Mouse (Mus musculus) left cerebral cortex, adult 9 months (tissue): ENCODE measurements around the gene Gm9970.

Experiments used
- DNase-seq, 2 experiments: peaks; one replicate each; pipeline ENCODE4 v3.0.0; 2022; ENCODE audit warnings: low spot score in 2 of 2

Gene Gm9970

DNA sequence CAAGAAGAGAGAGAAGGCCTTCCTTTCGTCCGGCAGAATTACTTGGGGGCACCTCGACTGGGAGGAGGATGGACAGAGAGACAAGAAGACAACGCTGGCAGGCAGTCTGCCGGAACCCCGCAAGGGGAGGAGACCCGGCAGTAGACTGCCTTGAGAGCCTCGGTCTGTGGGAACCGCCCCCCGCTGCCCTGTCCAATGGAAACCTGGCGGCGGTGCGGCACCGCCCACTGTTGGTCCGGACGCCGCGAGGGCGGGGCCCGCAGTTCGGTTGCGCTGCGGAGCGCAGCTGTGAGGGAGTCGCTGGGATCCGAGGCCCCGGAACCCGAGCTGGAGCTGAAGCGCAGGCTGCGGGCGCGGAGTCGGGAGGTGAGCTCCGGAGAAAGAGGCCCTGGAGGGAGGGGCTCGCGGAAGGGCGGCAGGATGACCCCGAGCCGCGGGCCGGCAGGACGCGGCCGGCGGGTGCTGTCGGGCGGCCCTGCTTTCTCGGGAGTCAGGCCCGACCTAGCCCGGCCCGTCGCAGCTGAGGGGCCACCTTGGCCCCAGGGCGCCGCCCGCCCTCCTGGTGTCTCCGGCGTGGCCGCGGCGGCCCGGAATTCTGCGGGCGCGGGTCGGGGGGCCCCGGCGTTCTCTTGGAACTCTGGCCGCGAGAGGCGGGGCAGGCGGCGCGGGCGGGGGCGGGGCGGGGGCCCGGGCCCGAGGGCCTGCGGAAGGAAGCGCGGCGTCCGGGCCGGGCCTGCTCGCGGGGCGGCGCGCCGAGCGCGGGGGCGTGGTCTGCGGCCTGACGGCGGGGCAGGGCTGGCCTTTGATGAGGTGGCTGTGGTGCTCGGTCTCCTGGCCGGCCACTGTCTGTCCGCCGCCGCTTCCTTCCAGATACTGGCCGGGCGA, at the start of gene Gm9970, which contains the start of gene Nrbp1:
Gene Gm9970, minus strand, starts transcription at position 596 of the 885 bp plus-strand sequence.
Gene Nrbp1, plus strand, starts transcription at position 228 of the 885 bp plus-strand sequence.
- DNase-seq, result peak; percentile 87 to 93

DNA sequence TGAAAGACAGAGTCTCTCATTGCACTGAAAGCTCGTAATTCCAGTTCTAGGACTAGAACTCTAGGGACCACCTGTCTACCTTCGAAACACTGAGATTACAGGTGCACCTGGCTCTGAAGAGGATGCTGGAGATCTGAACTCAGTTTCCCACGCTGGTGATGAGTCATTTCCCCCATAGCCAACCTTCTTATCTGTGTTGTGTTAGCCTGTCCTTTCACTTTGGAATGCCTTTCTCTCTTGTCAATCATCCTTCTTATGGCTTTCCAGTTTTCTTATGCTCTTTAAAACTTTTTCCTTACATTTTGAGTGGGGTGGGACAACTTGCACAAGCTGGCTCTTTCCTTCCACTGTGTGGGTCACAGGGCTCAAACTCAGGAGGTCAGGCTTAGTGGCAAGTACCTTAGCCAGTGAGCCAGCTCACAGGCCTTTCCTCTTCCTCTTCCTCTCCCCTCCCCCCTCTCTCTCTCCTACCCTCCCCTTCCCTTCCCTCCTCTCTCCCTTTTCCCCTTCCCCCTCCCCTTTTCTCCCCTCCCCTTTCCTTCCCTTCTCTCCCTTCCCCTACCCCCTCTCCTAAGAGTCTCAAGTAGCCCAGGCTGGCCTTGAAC, 48.7 kb upstream of the Gm9970 start:
- no peak for DNase-seq

DNA sequence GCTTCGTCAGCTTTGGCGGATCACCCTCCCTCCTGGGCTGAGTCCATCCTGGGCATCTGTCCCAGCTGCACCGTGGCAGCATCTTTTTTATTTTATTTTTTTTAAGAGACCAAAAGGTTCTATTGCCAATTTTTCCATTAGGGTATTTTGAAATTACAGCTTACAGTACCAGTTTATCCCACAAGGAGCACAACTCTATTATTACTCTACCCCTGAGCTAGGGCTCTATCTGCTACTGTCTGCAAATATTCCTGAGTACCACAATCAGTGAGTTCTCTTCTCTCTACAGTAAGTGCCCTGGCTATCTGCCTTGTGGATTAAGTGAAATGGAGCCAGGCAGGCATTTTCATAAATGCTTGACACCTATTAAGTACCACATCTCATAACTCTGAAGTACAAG, 47.6 kb upstream of the Gm9970 start:
- no peak for DNase-seq

DNA sequence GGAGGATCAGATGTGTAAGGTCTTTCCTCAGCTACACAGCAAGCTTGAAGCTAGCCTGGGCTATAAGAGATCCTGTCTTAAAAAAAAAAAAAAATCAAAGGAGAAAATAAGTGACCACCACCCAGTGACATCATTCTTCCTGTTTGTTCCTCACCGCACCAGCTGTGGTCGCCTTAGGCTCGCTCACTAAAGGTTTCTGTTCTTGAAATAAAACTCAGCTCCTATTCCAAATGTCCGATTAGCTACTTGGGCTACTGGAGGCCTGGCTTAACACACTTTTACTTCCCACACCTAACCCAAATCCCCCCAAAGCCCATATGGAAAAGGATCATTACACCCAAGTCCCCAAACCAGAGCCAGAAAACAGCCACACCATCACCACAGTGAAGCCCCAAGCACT, 47.2 kb upstream of the Gm9970 start:
- DNase-seq, result no peak

DNA sequence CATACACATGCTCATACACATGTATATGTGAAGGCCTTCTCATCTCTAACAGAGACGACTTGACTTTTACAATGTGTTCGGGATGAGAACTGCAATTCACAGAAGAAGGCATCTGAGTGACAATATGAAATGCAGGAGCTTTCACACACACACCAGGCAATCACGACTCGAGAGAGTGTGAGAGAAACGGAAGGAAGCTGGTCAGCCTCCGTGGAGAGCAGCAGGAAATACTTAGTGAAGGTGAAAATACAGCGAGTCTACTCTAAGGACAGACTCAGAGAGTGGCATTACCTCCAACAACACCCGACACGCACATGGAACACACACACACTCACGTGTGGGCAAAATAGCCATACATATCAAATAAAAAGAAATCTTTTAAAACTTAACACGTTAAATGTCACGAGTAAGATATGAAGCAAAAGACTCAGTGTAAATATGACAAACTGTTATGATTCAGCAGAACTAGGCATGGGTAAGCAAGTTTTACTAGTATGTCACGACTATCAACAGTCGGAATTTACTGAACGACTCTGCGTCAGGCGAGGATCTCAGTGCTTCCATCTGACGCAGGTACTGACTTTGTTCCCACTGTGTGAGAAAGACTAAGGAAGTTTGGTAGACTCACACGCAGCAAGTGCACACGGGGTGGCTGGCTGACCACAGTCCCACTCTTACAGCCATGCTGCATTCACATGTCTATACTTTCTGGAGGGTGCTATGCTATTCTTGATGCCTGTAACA, 38.4 kb upstream of the Gm9970 start:
- DNase-seq, result no peak

DNA sequence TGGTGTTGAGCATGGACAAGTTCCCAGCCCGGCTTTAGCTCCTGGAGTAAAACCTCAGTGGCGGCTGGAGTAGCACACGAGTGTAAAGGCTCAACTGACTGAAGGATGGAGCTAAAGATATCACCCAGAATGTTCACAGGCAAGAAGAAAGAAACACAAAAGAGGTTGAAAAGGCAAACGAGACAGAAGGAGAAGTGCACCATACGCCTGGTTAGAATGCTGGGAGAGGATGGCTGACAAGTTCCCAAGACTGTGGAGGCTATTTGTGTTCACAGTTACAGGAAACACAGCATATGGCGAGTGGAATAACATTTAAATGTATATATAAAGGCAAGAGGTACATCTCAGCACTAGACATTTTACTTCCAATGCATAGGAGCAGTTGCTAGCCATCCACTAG, 32.0 kb upstream of the Gm9970 start:
- peak in 1 of 2 experiments; percentile 41 for DNase-seq

DNA sequence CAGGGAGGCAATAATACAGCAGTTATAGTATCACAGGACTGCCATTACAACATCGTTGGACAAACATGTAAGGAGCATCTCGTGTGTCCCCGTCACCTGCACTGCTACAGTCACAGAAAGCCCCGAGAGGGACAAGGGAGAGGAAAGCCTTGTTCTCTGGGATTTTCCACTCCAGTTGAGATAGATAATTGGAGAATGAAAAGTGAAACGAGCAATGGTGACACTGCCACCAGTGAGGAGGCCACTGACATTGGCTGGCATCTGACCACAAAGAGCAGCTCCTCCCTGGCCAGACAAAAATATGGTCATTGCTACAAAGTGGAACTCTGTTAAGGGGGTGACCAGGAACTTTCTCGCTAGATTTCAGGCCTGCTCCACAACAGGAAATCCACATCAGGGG, 26.7 kb upstream of the Gm9970 start:
- no peak for DNase-seq

DNA sequence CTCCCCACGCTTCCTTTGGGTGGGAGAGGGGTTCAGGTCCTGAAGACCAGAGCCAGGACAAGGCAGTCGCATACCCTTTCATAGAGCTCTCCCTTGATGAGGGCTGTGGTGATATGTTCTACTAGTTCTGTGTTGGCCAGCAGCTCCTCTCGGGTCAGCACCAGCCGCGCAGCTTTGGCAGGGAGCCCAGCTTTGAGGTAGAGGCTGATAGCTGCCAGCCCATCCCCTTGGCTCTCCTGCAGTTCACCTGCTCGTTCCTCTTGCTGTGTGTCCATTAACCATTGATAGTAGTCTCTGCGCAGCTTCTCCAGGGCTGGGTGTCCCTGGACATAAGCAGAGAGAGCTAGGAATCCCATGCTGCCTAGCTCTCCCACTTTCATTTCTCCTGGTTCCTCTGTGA, 25.1 kb upstream of the Gm9970 start:
- no peak for DNase-seq

DNA sequence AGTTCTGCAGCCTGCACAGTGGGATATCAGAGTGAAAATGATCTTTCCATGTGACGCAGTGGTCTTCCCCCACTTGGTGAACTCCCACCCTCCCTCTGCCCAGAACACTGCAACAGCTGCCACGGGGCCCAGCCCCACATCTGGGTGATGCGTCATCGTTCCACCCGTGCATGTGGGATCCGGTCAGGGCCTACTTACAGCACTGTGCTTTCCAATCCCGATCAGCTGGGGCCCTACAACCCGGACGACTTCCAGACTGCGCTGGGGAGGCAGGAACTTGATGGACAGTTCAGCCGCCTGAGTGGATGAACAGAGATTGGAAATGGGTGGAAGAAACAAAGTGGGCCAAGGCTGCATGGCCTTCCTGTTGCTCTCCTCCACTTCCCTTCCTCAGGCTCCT, 16.6 kb upstream of the Gm9970 start:
- no peak for DNase-seq

DNA sequence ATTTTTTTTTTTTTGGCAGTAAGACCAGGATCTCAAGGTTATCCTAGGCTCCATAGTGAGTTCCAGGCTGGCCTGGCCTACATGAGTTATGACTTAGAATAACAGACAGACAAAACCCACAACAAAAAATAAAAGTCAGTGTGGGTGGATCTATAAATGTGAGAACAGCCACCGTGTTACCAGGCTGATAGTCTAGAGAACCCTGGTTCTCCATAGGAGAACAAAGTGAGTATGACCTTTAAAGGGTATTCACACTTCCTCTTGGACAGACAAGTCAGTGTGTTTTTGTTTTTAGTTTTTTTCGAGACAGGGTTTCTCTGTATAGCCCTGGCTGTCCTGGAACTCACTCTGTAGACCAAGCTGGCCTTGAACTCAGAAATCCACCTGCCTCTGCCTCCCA, 14.9 kb upstream of the Gm9970 start:
- DNase-seq, result no peak

DNA sequence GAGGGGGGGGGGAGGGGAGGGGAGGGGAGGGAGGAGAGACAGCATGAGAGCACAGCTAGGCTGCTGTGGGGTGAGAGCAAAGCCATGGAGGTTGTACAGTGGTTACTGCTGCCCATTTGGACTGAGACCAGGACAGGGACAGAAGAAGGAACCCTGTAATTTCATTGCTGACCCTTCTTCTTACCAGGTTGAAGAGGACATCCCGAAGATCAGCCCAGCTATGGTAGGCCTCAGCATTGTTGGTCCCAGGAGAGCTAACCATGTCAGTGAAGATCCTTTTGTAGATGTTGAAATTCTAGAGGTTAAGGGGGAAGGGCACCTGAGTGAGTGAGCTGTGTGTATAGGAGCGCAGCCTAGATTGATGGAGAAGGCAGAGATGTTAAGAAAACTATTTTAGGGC, 14.3 kb upstream of the Gm9970 start:
- DNase-seq, result no peak

DNA sequence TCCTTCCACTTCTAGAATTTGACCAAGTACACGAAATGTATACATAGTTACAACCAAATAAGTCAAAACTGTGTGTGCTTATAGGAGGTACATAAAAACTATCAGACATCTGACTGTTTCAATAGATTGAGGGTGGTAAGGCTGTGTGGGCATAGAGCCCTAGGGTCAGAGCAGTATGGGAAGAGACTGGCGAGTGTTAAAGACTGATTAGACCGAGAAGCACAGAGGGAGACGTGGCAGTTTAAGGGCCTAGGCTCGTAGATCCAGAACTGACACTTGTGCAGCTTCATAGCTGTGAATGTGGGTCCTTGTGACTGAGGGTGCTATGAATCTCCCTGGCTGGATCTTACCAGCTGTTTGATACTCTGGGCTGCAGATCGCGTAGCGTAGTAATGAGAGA, 13.9 kb upstream of the Gm9970 start:
- no peak for DNase-seq

DNA sequence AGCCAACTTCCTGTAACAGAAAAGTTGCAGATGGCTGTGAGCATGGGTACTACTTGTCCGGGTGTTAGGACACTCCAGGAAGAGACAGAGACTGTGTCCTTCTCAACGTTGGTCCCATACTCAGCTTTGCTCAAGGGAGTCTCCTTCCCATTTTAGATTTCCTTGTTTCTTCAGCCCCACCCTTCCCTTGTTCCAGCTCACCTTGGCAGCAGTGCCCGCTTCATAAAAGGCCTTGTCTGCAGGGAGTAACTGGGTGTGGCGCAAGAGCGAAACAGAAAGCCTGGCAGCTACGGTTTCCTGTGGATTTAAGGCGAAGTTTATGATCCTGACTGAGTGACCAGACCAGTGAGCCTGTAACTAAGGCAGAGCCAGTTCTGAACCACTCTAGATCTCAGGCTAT, 13.4 kb upstream of the Gm9970 start:
- no peak for DNase-seq

DNA sequence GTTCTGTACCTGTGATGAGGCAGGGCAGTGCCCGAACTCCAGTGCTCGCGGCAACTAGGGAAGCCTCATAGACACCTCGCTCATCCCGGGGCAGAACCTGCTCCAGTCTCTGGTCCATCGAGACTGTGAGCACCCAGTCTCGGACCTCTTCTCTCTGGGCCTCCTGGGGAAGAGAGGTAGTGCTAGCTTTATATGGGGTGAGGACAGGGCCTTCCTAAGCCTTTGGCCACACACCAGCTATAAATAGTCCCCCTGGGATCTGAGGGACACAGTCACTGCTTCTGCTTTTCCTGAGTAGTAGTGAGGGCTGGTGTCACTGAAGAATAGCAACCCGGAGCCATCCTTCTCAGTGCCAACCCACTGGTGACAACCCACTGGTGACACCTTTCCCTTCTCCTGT, 12.8 kb upstream of the Gm9970 start:
- DNase-seq, result no peak

DNA sequence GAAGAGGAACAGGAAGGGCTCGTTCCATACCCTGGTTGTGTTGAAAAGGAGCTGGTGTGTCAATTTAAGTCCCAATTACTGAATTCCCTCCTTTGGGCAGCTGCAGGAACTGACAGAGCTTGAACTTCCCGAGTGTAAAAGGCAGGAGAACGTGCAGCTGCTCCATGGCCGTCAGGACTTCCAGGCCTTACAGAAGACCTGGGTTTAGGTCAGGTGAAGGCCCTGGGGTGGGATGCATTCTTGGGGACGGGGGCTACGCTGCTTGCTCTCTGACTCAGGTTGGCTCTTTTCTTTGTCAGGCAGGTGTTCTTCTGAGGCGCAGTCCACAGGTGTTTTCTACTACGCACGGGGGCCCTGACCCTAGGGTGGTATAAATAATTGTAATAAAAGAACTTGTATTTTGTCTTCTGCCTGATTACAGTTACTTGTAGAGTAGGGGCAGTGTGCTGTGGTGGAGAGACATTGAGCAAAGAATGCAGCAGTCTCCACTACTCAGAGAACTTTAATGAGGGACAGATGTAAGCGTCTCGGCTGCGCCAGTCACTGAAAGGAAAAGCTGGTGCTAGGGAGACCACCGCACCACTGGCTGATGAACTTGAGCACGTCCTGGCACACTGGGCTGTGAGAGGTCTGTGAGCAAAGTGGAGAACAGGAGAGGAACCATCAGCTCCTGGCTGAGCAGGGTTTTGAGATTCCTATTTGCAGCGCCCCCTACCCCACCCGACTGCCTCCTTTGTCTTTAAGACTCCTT, 11.9 kb upstream of the Gm9970 start:
- DNase-seq, result no peak

DNA sequence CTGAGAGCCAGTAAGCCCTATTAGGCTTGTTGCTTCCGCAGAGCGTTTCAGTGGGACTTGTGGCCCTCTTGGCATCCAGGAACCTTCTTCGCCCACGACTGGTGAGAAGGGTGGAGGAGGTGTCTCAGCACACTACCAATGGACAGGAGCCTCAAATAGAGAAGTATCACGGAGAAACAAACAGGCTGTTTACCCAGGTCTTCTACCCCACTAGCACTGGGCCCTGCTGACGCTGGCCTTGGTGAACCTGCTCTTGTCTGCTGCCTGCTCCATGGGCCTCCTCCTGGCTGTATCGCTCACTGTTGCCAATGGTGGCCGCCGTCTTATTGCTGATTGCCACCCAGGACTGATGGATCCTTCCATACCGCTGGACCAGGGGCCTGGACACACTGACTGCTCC, 11.1 kb upstream of the Gm9970 start:
- no peak for DNase-seq

DNA sequence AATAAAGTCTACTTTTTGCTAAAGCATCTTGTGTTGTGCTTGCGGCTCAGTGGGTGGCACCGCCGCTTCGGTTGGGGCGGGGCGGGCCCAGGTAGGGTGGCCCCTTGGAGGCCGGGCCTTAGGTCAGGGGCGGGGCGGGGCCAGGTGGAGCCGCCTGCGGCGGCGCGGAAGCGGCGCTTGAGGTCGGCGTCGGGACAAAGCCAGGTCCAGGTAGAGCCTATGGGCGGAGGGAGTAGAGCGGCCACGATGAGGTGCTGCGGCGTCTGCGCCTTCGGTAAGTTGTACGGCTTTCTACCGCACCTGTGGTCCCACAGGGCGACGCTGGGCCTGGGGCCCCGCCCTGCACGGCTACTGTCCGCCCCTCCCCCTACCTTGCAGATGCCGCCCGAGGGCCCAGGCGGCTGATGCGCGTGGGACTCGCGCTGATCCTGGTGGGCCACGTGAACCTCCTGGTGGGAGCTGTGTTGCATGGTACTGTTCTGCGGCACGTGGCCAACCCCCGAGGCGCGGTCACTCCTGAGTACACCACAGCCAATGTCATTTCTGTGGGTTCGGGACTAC, 10.6 kb upstream of the Gm9970 start, which contains the start of gene Krtcap3:
Gene Krtcap3, plus strand, starts transcription at position 151 of the 561 bp plus-strand sequence.
- no peak for DNase-seq

DNA sequence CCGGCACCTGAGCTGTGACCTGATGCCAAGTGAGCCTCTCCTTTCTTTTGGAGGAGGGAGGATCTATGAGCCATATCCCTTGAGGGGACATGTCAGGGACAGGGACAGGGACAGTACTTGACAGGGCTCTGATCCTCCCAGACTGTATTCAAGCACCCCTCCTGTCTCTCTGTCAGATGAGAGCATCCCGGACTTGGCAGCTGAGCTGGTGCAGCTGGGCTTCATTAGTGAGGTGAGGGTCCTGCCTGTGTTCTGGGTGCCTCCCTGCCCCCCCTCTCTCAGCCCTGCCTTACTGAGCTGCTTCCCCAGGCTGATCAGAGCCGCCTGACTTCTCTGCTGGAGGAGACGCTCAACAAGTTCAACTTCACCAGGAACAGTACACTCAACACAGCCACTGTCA, 9.7 kb upstream of the Gm9970 start:
- DNase-seq, result no peak

DNA sequence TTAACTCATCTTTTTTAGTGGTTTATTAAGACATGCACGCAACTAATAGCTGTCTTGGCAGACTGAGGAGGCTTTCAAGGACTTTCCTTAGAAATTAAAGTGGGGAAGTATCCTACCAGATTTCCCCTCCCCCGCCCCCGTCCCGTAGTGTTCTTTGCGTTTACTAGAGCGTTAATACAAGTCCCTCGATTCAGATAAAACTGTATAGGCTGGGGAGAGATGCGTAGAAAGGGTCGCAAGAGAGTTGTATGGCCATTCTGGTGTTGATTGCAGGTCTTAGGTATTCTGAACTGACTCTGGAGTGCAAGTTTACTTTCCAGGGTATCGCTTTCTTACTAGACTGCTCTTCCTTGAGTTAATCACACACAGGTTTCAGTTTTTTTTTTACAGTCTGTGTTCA, 1.2 kb upstream of the Gm9970 start:
- no peak for DNase-seq

DNA sequence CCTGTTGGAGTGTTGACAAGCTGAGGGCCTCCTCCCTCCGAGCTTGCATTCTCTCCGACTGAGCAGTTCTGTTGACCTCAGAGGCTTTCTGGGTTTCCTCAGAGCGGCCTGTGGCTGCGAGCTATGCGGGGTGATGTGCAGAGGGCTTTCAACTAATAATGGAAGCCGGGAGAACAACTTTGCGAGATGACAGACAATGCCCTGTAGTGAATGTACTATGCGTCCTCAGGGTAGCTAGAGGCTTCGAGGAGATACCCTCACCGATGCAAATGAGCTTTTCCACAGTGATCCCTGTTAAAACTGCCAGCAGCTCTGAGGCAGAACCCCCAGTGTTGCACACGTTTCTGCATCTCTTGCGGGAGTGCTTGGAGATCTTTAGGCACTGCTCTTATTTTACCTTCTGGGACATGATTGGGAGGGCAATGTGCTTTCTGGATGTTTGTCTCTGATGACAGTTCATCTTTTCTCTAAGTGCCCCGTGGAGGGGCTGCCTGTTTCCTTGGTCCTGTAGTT, 546 bp upstream of the Gm9970 start:
- DNase-seq, result no peak

DNA sequence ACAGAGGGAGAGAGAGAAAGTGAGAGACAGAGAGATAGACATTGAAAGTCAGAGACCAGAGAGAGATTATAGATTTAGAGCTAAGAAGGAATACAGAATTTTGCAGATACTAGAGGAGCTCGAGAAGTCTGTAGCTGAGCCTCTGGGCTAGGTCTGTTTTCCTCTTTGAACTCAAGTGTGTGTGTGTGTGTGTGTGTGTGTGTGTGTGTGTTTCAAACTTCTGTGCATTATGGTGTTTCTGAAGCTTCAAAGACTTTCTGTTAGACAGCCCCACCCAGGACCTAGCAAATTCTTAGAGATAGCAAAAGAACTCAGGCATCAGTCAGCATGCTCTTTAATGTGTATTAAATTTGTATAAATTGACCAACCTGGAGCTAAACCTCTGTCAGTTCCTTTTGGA, 14.4 kb downstream of the Gm9970 start:
- DNase-seq, result no peak
